Mouse (Mus musculus) gastrocnemius, postnatal 14 days (tissue): ENCODE results near the gene Fancc. TPM values are rescaled to one million over a fixed set of nuclear protein-coding genes. Genes with fewer than 3 reads are reported as not detected.

Experiments used
- DNase-seq: peaks from one replicate; pipeline ENCODE4 v3.0.0; 2021; ENCODE audit warnings: mixed read lengths
- intact Hi-C: fragments of 180-260 bp; cut with DNase I; formaldehyde crosslinking; loops from one replicate; pipeline ENCODE4 v1.15.1; 2025; ENCODE audit warnings: low total_unique reads
- total RNA-seq, 2 experiments: library from RNA; stranded (reverse); gene quantifications; 2 replicates each; pipeline ENCODE4 v1.2.3; 2021

Fancc gene
- total RNA-seq, 2 experiments from 2014 or later = 3.3 to 3.7 TPM

- intact Hi-C loops = no loop called here
- DNase-seq = no peak
Measured at GRCm38 (mm10) chr13:63255519-63256011, 241.5 kb downstream of the Fancc start.

GRCm38 (mm10) chr13:63253886-63254636, 243.0 kb downstream of the Fancc start:
- DNase-seq = no peak
- intact Hi-C loops = no loop called here

- DNase-seq = no peak
- intact Hi-C loops = no loop called here
Measured at GRCm38 (mm10) chr13:63253147-63253546, 243.9 kb downstream of the Fancc start.

GRCm38 (mm10) chr13:63252295-63253010, 244.6 kb downstream of the Fancc start:
- no peak for DNase-seq
- intact Hi-C loops = no loop called here

- no peak for DNase-seq
- intact Hi-C loops = no loop called here
Measured at GRCm38 (mm10) chr13:63251118-63251889, 245.8 kb downstream of the Fancc start.

GRCm38 (mm10) chr13:63250441-63250980, 246.6 kb downstream of the Fancc start:
- DNase-seq = no peak
- intact Hi-C loops = no loop called here

GRCm38 (mm10) chr13:63249741-63250431, 247.2 kb downstream of the Fancc start:
- intact Hi-C loops = loop anchor here (10.0 kb wide), 1 partner anchor 75 kb away; no protein-coding TSS in a partner anchor
- no peak for DNase-seq

GRCm38 (mm10) chr13:63249171-63249570, 247.9 kb downstream of the Fancc start:
- DNase-seq = no peak
- intact Hi-C loops = loop anchor here (10.0 kb wide), 1 partner anchor 76 kb away; no protein-coding TSS in a partner anchor

- intact Hi-C loops = loop anchor here (10.0 kb wide), 1 partner anchor 76 kb away; no protein-coding TSS in a partner anchor
- DNase-seq = no peak
Measured at GRCm38 (mm10) chr13:63248318-63248717, 248.8 kb downstream of the Fancc start.

- DNase-seq = no peak
- intact Hi-C loops = loop anchor here (10.0 kb wide), 1 partner anchor 77 kb away; no protein-coding TSS in a partner anchor
Measured at GRCm38 (mm10) chr13:63247631-63248030, 249.4 kb downstream of the Fancc start.

- intact Hi-C loops = loop anchor here (10.0 kb wide), 1 partner anchor 78 kb away; no protein-coding TSS in a partner anchor
- DNase-seq = no peak
Measured at GRCm38 (mm10) chr13:63247041-63247440, 250.0 kb downstream of the Fancc start.

- no peak for DNase-seq
Measured at GRCm38 (mm10) chr13:63246332-63246940, 250.6 kb downstream of the Fancc start.

GRCm38 (mm10) chr13:63245812-63246211, 251.3 kb downstream of the Fancc start:
- intact Hi-C loops = loop anchor here (10.0 kb wide), 1 partner anchor 79 kb away; no protein-coding TSS in a partner anchor
- DNase-seq = no peak

More at GRCm38 (mm10) chr13:63246332-63246940, 250.6 kb downstream of the Fancc start:
- intact Hi-C loops = loop anchor here (10.0 kb wide), 1 partner anchor 78 kb away; no protein-coding TSS in a partner anchor

GRCm38 (mm10) chr13:63245218-63245617, 251.9 kb downstream of the Fancc start:
- DNase-seq = no peak

GRCm38 (mm10) chr13:63244425-63244824, 252.7 kb downstream of the Fancc start:
- no peak for DNase-seq
- intact Hi-C loops = loop anchor here (10.0 kb wide), 1 partner anchor 80 kb away; no protein-coding TSS in a partner anchor

More at GRCm38 (mm10) chr13:63245218-63245617, 251.9 kb downstream of the Fancc start:
- intact Hi-C loops = loop anchor here (10.0 kb wide), 1 partner anchor 80 kb away; no protein-coding TSS in a partner anchor

GRCm38 (mm10) chr13:63243586-63243985, 253.5 kb downstream of the Fancc start:
- no peak for DNase-seq

GRCm38 (mm10) chr13:63242401-63243192, 254.5 kb downstream of the Fancc start:
- DNase-seq = no peak
- intact Hi-C loops = loop anchor here (10.0 kb wide), 1 partner anchor 82 kb away; no protein-coding TSS in a partner anchor

More at GRCm38 (mm10) chr13:63243586-63243985, 253.5 kb downstream of the Fancc start:
- intact Hi-C loops = loop anchor here (10.0 kb wide), 1 partner anchor 81 kb away; no protein-coding TSS in a partner anchor
